Mouse (Mus musculus) WW6 (cell line): ENCODE results near the gene Gm20388.

Experiments used
- DNase-seq: peaks from one replicate; pipeline ENCODE4 v3.0.0-alpha.2; 2013; ENCODE audit warnings: low read depth, low spot score

Gm20388 gene

DNA sequence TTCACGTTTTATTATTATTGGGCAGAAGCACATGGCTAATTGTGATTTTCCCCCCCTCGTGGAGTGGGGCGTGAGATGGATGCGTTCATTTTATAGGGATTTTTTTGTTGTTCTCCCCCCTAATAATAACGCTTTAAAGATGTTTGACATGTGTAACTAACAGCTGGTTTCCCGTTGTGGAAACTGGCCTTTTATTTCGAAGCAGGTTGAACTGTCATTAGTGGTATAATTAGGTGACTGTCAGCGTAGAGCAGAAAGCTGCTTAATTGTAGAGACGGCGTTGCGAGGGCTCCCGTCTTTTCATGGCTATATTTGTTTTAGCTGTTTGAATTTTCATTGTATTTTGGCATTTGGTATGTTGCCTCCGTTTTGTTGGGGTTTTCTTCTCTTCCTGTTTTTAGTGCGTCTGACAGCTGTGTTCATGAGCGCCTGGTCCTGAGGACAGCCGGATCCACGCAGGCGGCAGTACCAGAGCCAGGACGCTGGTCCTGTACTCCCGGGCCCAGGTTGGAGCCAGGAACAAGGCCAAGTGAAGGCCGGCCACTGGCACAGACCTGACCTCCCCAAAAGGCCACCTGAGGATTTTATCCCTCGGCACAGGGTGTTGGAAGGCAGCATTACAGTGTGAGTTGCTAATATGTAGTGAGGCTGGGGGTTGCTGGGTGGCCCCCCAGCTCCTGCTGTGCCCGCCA lies 595.1 kb downstream of the Gm20388 start:
- no peak for DNase-seq

DNA sequence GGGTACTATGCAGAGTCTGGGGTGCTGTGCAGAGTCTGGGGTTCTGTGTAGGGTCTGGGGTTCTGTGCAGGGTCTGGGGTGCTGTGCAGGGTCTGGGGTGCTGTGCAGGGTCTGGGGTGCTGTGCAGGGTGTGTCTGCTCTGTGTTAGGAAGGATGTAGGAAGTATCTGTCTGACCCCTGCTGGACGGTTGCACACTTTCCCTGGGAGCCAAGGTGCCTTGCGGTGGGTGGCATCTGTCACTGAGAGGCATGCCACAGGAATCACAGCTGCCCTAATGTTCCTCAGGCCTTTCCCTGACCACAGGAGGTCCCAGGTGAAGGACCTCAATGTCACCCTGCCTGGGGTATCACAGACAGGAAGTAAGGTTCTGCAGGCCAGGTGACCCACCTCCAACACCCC lies 595.9 kb downstream of the Gm20388 start:
- no peak for DNase-seq

DNA sequence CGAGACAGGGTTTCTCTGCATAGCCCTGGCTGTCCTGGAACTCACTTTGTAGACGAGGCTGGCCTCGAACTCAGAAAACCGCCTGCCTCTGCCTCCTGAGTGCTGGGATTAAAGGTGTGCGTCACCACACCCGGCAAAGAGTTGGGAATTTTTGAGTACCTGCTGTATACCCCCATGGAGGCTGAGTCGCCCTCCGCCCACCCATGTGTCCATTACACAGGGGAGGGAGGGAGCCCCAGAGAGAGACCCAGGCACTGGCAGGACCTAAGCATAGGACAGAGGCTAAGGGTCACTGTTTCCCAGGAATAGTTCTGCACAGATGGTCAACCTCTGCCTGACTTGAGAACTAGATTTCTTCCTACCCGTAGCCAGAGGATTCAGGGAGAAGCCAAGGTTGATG lies 596.6 kb downstream of the Gm20388 start:
- DNase-seq = no peak

DNA sequence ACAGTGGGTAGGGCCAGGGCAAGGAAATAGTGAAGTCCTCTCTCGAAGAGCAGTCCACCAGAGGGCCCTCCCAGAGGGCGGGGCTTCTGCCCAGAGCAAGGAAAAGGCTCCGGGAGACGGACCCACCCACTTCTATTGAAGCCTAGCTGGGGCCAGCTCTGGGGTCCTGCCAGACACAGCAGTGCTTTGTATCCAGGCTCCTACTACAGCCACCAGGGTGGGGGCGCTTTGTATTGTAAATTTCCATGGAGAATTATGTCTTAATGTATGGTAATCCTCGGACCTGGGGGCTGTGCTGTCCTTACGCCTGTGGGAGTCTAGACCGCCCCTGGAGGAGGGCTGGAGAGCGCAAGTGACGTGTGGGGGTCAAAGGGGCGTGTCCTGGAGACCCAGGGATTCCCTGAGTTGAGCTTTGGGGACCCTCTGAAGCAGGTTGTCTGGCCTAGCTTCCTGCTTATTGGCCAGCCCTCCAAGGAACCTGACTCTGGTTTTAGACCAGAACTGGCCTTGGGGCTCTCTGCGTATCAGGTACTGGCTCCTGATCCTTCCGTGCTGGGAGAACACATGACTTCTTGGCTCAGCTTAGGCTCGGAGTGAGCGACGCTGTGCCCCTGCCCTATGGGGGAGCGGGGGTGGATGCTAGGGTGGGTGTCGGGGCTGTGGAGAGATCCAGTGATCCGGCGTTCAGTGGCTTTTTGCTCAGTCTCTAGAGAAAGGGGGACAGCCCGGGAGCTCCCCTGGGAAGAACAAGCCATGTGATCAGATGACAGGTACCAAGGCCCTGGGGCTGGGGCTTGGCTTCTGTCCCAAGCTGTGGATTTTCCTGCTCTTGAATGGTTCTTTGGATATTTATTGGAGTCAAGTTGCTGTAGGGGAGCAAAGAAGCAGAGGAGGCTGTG lies 598.7 kb downstream of the Gm20388 start:
- DNase-seq = no peak

DNA sequence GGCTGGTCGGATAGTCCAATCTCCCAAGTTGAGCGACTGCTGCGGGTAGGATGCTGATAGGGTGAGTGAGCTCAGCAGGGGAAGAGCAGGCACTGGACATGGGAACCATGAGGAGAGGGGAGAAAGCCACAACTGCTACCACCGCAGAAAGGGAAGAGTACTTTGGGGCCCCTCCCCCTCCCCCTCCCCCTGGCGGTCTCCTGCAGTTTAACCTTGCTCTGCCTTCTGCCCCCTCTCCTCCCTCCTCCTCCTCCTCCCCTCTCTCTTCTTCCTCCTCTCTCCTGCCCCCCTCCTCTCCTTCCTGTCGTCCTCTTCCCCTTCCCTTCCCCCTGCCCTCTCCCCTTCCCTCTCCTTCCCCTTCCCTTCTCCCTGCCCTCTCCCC lies 599.4 kb downstream of the Gm20388 start:
- no peak for DNase-seq

DNA sequence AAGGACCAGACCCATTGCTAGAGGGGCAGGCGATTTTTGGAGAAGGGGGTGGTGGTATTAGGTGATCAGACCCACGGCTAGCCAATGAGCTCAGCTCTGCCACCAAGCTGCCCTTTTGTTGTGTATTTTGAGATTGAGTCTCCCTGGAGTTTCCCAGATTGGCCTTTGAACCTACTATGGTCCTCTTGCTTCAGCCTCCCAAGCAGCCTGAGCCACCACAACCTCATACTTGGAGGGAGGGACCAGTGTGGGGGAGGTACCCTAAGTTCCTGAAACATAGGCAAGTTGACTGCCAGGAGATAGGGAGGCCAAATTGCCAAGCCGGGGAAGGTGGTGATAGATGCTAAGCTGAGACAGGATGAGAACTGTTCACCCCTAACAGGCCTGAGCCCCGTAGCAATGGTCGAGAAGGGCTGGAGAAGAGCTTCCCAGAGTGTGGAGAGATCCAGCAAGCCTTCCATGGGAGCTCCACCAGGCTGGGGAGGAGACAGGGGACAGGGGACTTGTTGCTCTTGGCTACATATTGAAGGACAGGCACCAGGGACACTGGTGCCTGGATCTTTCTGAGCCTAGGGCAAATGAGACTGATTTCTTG lies 600.3 kb downstream of the Gm20388 start:
- no peak for DNase-seq

DNA sequence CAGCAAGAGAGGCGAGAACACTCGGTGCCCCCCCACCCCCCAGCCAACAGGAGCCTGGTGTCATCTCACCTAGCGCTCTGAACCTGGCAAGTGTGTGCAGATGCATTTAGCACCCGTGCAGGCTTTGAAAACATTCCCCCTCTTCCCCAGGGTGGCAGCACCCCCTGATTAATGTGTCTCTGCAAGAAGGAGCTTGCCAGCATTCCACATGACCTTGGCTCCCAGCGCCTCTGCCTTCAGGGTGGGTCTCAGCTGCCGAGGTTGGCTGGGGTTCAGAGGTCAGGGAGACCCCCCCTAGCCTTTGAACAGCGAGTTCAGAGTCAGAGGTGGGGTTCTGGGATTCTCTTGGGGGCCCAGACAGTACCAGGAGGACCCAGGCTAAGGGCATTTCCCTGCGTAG lies 601.1 kb downstream of the Gm20388 start:
- no peak for DNase-seq

DNA sequence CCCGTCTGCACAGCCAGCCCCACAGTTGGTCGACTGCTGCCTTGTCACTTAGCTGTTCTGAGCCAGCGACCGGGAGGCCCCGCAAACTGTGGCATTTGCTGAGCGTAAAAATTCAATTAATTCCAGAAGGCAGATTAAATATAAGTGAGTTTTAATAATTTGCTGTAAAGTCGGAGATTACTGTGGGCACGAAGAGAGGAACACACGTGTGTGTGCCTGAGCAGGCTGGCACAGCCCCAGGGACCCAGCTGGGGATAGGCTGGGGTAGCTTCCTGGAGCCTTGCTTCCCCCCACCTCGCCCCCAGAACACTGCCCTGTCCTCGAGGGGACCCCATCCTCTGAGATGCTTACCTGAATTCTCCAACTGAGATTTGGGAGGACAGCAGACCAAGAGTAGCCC lies 601.7 kb downstream of the Gm20388 start:
- no peak for DNase-seq

DNA sequence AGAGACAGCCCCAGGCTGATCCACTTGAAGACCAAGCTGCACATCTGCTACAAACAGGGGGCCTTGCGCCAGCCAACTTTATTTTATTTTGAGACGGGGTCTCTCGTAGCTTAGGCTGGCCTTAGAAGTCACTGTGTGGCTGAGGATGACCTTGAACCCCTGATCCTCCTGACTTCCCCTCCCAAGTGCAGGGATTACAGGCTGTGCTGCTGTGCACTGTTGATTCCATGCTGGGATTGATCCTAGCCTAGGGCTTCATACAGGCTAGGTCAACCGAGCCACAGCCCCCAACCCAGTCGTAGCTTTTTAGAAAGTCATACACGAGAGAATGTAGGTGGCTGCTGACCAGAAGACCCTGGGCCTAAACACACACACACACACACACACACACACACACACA lies 602.5 kb downstream of the Gm20388 start:
- no peak for DNase-seq

DNA sequence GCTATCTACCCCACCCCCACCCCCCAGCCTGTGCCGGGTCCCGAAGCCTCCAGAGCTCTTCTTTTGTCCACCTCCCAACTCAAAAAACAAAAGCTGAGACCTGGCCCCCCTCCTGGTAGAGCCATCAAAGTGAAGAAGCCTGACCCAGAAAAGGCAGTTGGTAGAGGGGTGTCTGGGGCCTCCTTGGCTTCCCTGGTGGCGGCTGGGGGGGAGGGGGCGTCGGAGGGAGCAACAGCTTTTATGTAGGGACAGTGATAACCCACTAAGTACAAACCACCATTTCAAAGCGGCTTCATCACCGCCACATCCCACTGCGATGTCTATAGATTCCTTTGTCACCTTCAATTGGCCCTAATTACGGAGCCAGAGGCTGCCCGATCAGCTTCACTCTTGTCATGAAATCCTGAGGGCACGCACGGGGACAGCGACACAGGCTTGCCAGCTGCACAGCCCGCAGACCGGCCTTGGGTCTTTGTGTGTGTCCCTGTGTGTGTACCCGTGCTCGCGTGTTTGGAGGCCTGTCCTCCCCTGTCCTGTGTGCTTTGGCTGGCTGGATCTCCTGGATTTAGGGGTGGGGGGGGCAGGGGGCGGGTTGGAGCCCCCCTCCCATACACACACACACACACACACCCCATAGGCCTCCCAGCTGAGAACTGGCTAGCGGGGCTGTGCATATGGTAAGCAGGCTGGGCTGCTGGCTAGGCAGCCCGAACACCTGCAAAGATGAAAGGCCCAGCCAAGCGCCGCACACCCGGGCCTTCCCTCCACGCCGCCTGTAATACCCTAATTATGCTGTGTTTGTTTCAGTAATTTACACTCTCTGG lies 603.2 kb downstream of the Gm20388 start:
- DNase-seq = no peak

DNA sequence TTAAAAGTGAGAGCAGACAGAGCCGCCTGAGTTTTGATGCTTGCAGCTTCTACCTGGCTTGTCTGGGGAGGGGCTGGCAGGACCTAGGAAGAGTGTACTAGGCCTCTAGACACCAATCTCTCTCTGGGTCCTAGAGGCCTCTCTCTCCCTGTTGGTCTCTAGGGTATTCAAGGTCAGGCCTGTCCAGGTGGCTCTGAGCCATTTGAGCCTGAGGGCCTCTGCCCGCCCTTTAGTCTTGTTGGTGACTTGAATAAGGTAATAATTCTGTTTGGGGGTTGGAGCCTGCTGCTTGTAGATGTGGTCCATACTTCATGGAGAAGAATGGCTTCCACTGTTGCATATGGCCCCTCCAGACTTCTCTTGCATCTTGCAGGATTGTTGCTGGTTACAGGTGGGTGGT lies 604.6 kb downstream of the Gm20388 start:
- no peak for DNase-seq

DNA sequence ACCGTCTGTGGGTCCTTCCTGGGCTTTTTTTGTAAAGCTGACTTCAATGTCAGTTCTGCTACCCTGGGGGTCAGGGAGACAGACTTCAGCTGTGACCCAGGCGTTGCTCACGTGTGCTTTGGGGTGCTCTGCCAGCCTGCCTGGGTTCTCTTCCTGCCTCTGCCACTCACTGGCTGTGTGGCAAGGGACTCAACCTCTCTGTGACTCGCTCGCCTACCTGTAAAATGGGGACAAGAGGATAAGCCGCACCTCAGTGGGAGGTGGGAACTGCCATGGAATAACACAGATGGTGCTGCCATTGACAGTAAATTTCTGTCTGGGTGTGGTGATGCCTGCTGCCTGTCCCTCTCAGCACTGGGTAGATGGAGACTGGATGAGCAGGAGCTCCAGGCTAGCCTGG lies 605.0 kb downstream of the Gm20388 start:
- no peak for DNase-seq

DNA sequence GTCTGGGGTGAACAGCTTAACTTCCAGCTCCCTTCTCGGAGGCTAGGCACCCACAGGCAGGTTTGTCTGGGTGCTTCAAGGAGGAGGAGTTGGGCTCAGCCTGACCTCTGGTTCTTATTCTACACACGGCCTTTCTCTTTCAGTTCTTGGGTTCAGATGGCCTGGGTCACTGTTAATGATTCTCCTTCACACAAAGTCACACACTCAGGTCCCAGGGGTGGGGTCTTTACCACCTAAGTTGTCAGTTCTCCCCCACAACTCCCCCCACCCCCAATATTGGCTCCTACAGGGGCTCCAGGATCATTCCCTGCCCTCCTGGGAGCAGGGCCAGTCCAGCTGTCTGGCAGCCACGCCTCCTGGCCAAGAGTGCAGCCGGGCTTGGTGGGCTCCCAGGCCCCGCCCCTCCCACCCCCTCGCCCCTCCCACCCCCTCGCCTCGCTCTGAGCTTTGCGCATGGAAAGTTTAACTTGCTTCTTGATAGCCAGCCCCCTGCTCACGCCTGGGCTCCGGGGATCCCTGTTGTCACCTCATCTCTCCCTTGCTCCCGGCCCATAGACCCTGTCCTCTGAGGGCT lies 605.6 kb downstream of the Gm20388 start:
- no peak for DNase-seq

DNA sequence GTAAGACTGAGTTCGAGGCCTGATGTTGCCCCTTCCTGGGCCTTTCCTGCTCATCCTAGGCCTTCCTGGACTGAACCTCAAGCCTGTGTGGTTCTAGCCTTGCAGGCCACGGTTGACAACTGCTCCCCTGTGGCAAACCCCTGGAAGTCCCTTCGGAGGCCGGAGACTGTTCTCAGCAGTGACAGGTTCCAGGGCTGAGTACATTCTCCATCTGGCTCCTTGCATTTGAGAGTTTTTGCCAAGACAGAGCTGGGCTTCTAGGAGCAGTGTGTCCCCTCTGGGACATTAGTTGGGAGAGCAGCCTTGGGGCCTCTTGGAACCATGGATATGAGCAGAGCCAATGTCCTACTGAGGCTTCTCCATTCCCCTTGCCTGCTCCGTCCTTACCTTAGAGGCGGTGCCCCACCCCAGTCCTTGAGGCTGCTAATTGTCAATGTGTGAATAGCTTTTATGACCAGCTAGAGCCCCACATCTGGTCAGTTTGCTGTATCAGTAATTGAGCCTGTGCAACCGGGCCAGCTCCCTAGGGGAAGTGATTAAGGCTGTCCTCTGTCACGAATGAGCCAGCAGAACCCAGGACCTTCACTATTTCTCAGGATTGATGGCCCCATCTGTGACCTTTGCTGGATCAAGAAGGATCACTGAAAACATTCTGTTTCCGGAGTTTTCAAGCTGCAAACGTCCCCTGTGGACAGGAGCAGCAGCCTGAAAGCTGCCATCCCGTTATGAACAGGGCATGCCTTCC lies 607.2 kb downstream of the Gm20388 start:
- DNase-seq = no peak

DNA sequence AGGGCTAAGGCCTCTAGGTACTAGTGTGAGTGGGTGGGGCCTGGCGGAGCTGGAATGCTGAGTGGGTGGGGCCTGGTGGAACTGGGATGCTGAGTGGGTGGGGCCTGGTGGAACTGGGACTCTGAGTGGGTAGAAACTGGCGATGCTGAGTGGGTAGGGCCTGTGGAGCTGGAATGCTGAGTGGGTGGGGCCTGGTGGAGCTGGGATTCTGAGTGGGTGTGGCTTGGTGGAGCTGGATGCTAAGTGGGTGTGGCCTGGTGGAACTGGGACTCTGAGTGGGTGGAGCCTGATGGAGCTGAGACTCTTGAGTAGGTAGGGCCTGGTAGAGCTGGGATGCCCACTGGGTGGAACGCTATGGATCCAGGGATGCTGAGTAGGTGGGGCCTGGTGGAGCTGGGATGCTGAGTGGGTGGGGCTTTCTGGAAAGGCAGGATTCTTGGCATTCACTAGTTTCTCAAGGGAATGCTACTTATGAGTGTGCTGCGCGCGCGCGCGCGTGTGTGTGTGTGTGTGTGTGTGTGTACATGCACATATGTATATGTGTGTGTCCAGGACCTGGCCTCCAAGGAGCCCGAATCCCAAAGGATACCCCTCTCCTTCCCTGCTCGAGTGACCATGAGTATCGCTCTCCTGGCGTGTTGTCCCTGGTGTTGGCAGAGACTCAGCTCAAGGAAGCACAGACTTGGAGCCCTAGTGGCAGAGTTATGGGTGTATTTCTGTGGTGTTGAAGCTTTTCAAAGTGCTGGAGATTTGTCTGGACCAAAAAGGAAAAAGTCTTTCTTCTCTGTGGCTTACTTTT lies 608.3 kb downstream of the Gm20388 start:
- DNase-seq = peak; percentile 99

DNA sequence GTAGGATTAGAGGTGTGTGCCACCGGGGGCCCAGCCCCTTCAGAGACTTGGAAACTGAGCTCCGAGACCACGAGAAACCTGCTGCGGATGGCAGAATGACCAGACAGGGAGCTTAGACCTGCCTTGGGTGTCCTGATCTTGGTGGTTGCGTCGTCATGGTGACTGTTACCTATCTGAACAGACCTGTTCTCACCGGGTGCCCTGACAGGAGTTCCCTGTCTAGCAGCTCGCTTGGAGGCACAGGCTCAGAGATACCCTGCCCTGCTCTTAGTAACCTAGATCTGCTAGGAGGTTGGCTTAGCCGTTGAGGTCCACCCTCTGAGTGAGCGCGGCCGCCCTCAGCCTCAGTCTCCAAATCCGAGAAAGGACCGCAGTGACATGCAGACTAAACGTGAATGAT lies 609.6 kb downstream of the Gm20388 start:
- DNase-seq = no peak

DNA sequence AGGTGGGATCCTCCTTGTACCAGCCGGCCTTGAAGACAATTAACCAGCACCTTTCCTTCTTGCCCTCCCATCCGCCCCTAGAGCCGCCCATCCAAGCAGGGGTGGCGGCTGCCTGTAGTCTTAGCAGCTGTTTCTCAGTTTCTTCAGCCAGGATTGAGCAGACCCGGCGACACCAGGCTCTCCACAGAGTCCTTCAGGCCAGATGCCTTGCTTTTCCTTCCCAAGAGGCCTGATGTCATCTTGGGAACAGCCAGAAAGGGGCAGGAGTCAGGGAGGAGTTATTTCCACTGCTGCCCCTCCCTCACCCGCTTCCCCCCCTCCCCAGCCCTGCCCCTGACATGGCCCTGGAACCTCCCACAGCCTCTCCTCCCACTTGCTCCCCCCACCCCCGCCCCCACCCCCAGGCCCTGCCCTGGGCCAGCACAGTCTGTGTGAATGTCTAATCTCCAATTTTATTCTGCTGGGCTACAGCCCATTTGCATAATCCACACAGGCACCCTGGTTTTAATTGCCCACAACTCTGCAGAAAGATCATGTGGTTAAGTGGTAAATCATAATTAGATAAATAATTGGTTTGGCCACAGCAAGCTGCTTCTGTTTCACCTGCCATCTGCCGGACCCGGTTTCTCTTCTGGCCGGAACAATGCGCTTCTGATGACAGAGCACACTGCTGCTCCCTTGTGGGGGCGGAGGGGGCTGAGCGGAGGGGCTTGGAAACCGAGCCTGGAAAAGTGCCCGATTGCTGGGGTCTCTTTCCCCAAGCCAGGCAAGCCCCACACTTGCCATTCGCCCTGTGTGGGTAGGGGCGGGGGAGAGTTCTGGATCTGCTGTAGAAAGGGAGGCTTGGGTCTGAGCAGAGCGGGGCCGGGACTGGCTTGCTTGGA lies 610.3 kb downstream of the Gm20388 start:
- no peak for DNase-seq

DNA sequence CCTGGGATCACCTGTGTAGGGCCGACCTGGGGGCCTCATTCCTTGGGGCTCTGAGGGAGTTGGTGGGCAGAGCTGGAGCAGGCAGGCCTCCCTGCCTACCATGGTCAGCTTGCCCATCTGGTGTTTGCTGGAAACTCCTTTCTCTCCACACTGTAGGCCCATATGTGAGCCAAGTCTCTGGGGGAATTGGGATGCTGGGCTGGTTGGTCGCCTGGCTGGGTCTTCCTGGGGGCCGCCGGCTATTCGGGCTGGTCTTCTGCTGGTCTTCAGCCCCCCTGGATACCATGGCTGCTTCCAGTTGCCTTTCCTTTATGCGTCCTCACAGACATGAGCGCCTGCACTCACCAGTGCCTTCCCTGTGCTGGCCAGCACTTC lies 610.9 kb downstream of the Gm20388 start:
- DNase-seq = no peak

DNA sequence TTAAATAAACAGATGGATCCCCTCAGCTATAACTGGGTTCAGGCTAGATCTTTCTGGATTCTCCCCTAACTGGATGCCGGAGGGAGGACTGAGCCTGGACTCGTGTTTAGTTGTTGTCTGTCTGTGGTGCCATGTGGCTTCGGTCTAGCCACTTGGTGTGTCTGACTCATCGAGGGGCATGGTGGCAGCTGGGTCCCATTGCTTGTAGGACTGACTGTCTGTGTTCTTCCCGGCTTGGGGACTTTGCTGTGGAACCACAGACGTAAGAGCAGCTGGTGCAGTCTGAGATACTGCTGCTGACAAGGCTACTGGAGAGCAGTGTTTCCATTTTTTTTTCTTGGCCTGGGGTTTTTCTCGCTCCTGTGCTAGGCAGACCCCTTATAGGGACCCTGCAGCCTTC lies 613.0 kb downstream of the Gm20388 start:
- no peak for DNase-seq
